Mouse (Mus musculus) c-Kit-negative CD71-positive TER-119-positive erythroid progenitor cells, embryonic 14.5 days (primary cell): ENCODE measurements around the gene Cd2.

Source experiments
- DNase-seq: peaks from one replicate; pipeline ENCODE4 v3.0.0-alpha.2; 2013; ENCODE audit warnings: low read depth, low spot score

Cd2 gene

GRCm38 (mm10) chr3:101275636-101276300 is 12.0 kb downstream of the Cd2 start:
- no peak for DNase-seq

GRCm38 (mm10) chr3:101274794-101275193 is 12.9 kb downstream of the Cd2 start:
- DNase-seq: no peak

- DNase-seq: no peak
Observed at GRCm38 (mm10) chr3:101274041-101274770, 13.5 kb downstream of the Cd2 start.

GRCm38 (mm10) chr3:101272166-101272565 is 15.6 kb downstream of the Cd2 start:
- DNase-seq: no peak

- DNase-seq: no peak
Observed at GRCm38 (mm10) chr3:101270833-101271232, 16.9 kb downstream of the Cd2 start.

DNA sequence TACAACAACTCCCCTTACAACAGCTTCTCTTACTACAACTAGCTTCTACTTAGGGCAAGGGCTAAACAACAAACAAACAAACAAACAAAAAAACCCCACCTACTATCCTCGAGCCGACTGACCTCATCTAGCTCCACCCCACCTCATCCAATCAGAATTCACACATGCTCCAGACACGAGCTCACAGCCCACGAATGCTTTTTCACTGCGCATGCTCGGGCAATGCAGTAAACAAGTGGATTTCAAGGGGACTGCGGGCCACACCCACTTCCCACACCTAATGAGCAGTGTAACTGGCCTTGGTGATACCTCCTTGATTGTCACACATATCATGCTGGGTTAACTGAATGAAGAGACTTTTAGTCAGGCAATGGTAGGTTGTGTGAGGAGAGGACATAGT is 19.4 kb downstream of the Cd2 start:
- DNase-seq: no peak

GRCm38 (mm10) chr3:101265561-101266091 is 22.1 kb downstream of the Cd2 start:
- no peak for DNase-seq

- no peak for DNase-seq
Observed at GRCm38 (mm10) chr3:101258976-101259375, 28.8 kb downstream of the Cd2 start.

- no peak for DNase-seq
Observed at GRCm38 (mm10) chr3:101256090-101256489, 31.6 kb downstream of the Cd2 start.

DNA sequence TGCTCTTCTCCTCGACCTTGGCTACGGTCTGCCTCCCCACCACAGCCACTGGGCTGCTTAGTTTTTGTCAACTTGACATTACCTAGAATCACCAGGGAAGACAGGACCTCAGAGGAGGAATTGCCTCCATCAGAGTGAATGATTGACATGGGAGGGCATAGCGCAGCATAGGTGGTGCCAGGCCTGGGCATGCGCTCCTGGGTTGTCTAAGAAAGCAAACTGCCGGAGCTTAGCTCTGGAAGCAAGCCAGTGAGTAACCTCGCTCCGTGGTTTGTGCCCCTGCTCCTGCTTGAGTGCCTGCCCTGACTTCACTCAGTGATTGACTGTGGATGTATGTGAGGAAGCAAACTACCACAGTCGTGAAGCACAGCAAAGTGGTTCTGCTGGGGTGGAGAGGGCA is 35.6 kb downstream of the Cd2 start:
- DNase-seq: no peak

GRCm38 (mm10) chr3:101249846-101250245 is 37.9 kb downstream of the Cd2 start:
- no peak for DNase-seq

DNA sequence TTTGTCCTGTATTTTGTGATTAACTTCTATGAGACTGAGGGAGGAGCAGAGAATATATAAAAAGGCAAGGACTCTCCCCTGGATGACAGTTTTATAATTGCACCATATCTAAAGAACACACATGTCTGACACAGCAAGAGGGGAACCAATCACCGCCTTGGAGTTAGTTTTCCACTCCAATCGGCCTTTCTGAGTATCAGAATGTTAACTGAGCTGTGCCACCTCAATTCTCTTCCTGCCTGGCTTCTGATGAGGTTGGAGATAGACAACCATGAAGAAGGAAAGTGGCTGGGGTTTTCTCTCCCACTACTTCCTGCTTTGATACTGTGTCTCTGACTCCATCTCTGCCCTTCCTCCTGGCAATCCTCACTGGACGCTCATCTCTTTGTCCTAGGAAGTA is 42.5 kb downstream of the Cd2 start:
- DNase-seq: no peak

DNA sequence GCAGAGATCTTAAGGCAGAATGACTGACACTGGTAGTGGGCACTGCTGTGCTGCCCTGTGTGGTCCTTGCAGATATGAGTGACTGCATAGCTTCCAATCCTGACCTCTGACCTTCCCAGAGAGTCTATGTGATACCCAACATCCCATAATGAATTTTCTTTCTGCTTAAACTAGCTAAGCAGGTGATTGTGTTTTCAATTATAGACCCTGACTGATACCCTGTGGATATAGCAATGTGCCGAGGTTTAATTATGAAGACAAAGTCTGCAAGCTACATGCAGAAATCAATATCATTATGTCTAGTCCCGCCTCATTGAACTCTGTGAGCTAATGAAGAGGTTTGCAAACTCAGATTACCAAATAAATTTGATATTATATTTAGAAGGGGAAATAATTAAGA is 44.7 kb downstream of the Cd2 start:
- no peak for DNase-seq

GRCm38 (mm10) chr3:101241866-101242265 is 45.9 kb downstream of the Cd2 start:
- DNase-seq: no peak

DNA sequence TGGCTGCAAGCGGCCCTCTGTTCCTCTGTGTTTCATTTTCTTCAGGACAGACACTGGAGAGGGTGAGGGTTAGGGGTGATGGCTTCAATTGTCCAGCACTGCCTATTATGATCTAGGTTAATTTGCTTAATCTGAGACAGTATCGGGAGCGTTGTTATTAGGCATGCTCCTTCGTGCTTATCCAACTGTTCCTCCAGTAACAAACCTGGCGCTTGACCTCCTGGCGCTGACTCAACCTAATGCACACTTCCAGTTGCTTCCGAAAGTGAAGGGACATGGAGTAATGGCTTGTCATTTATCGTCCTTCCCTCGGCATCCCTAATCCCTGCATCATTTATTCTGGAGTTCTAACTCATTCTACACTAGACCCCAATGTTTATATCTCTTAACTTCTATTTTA is 46.9 kb downstream of the Cd2 start:
- no peak for DNase-seq

DNA sequence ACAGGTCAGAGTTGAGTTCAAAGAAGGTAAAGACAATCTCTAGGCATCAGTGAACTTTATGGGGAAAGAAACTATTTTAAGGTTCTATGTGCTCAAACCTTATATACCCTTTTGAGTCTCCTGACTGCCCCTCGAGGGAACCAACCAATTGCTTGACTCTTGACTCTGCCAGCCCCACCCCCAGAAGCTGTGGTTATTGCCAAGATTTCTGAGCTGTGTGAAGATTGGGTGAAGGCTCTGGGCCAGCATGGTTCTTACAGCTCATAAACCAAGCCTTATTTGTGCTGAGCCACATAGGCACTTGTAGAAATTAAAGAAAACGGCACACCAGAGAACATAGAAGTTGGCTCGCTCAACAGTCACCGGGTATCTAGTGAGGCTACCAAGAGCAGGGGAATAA is 48.5 kb downstream of the Cd2 start:
- no peak for DNase-seq

- DNase-seq: no peak
Observed at GRCm38 (mm10) chr3:101238695-101239094, 49.0 kb downstream of the Cd2 start.

DNA sequence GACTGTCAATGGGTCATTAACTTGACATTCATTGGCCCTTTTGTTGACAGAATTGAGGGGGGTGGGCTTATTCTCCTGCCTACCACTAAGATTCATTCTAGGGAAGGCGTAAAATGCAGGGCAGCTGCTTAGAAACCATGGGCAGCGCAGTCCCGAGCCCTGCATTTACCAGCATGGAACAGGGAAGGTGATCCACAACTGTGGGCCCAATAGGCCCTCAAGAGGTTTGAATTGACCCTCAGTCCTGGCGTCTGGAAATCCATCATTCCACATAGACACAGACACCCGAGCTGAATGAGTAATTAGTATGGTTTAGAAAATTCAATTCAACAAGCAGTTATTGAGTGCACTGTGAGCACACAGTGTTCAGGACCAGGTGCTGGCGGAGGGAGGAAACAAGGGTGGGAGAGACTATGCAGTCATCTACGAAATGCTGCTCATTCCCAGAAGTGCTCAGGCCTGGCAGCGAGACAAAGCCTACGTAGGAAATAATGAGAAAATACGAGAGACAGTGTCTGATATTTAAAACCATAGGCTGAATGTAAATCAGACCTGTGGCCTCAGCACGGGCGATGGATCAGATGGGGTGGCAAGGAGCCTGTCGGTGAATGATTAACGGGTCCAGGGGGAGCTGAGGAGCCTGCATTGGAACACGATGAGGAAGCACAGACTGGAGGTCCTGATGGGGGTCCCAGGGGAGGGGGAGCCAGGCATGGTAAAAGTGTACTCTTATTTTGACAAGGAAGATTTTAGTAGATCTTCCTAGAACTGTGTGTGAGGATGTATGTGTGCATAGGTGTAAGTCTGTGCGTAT is 50.5 kb downstream of the Cd2 start:
- no peak for DNase-seq

DNA sequence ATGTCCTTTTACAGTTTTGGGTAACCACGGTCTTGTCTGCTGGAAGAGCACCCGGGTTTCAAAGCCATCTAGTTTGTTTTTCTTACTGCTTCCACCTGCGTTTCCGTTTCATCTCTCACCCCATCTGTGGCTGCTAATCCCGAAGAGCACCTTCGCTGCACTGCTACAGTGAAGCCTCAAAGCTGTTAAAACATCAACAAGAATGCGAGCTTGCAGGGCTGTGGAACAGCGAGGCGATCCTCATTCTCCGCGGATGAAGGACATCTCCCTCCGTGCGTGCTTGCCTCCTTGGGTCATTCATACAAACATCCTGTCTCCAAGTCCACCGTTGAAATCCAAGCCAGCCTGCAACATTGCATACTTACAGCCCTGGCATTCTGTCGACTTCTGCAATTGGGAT is 51.5 kb downstream of the Cd2 start:
- DNase-seq: no peak

DNA sequence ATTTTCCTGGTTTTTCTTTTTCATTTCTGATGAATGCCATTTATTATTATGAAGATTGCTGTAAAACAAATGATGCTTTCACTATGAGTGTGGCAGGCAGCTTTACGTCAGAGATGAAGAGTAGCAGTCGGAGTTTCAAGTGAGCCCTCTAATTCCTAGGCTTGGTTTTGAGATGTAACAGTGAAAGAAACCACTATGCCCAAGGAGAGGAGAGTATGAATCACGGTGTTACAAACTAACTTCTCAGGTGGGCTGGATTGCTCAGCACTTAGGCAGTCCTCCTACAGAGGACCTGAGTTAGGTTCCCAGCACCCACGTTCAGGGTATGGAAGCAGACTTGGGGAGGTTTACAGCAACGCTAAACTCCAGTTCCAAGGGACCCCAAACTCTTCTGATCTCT is 52.4 kb downstream of the Cd2 start:
- DNase-seq: no peak

DNA sequence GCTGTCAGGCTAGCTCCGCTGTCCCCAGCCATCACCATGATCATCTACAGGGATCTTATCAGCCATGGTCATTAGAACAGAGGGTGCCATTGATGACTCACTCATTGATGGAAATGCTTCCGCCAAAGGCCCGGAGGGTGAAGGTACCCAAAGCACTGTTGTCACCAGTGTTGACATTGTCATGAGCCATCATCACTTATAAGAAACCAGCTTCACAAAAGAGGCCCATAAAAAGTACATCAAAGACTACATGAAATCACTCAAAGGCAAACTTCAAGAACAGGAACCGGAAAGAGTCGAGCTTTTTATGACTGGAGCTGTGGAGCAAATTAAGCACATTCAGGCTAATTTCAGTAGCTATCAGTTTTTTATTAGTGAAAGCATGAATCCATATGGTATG is 54.3 kb downstream of the Cd2 start:
- DNase-seq: no peak

DNA sequence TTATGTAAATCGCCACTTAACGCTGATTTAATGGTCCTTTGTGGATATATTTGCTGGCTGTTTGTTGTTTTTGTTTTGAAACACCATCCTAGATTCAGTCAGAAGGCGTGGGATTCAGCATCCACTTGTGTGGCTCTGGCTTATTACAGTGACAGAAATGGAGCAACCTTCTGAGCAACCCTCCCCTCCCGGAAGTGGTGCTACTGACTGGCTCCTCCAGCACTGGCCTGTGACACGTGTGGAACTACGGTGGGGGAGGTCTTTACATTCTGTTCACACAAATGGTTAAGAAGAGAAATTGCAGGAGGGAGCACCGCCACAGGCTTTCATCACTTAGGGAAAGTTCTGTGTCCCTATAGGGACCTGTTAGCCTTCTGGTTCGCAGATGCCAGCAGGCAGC is 55.2 kb downstream of the Cd2 start:
- no peak for DNase-seq
